Mouse (Mus musculus) stomach, postnatal 0 days (tissue): ENCODE results near the gene 1700018B08Rik.

Experiments used
- CTCF ChIP-seq: IDR thresholded peaks from 2 replicates; pipeline ENCODE4 v1.5.1; 2016; ENCODE audit warnings: antibody characterized with exemption, low read depth, mild to moderate bottlenecking, moderate library complexity
- EP300 ChIP-seq: optimal IDR thresholded peaks from 2 replicates; pipeline ENCODE3; 2016; ENCODE audit warnings: antibody characterized with exemption

GRCm38 (mm10) chr8:121530639-121531038 is 13.5 kb downstream of the 1700018B08Rik start:
- no peak for TF ChIP-seq CTCF
- no peak for TF ChIP-seq EP300
